Mouse (Mus musculus) testis, adult 10 weeks (tissue): Measurements from ENCODE around the gene Cxcl16. TPM values are rescaled to one million over a fixed set of nuclear protein-coding genes. Genes with fewer than 3 reads are reported as not detected.

Source experiments
- polyA plus RNA-seq: library from polyadenylated mRNA; stranded (reverse); fragments of 350-450 nt; fragmentation: Illumina TruSeq; extraction: RNeasy Lipid Tissue Mini Kit (QIAGEN cat#74804); gene quantifications from one replicate; pipeline ENCODE4 v1.2.3, GENCODE M21; 2014; ENCODE audit warnings: low read depth, low replicate concordance

Cxcl16 gene
- 2.3 TPM for polyA plus RNA-seq

GRCm38 (mm10) chr11:70459601-70460101 is at the start of gene Cxcl16:
Cxcl16 (minus strand) TSS chr11:70459984.

DNA sequence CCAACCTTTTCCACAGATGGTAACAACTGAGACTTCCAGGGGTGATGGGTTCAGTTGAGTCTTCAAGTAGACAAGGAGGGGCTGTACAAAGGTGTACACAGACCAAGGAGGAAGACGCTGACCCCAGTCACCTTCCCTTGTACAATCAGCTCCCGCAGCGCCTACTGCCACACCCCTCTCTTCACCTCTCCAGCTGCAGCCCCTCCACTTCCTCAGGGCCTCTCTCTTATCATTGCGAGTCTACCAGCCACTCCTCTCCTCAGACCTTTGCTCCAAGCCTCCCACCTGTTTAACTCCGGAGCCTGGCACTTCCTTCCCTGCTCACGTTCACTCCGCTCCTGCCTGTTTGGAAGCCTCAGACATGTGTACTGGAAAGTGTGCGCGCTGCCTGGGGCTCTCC is 45.2 kb upstream of the Cxcl16 start, which contains the start of gene Tm4sf5:
TSS of gene Tm4sf5 (plus strand) at position 275 of the 400 bp plus-strand sequence.

DNA sequence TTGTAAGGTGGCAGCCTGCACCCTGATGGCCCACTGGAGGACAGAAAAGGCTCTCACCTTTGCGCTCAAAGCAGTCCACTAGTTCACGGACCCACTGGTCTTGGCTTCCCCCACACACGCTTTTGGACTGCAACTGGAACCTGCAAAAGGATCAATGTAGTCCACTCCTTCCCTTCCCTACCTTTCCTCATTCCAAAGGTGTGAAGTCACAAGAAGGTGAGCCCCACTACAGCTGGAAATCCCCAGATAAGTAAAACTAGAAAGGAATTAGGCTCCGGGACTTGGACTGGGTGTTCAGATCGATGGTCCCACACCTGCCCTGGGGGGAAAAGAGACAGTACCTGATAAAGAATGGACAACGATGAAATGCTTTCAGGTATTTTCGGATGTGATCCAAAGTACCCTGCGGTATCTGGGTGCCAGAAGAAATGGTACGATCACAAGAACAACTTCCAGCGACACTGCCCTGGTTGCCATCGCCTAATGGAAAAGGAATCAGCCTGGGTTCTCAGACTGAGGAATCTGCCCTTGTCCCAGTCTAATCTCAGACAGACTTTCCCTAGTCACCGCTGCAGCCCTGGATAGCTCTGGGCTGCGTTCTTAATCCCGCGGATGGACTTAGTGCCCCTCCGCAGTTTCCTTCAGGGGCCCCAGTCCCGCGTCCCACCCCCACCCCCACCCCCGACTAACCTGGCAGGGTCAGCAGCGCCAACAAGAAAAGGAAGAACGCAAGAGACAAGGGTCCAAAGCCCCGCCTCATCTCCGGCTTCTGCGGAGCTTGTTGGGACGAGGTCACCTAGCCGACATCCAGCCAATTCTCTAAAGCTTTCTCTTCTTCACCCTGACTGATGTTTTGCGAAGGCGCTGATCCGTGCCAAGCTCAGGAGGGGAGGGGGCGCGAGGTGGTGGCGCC is 840 bp downstream of the Cxcl16 start, which contains the start of gene Zmynd15:
TSS of gene Zmynd15 (plus strand) at position 746 of the 913 bp plus-strand sequence.

GRCm38 (mm10) chr11:70451797-70452498 is 7.8 kb downstream of the Cxcl16 start, which contains the start of gene Med11:
Med11 (plus strand) TSS chr11:70451919.

GRCm38 (mm10) chr11:70432048-70432894 is 27.5 kb downstream of the Cxcl16 start, which contains the start of gene Arrb2:
Arrb2 (plus strand) TSS chr11:70432635.

GRCm38 (mm10) chr11:70409594-70410296 is 50.0 kb downstream of the Cxcl16 start, which contains the start of gene Pelp1:
Pelp1 (minus strand) TSS chr11:70410031.

Other genes starting within 250 kb of the Cxcl16 start
- not detected for gene Slc16a11, start 247.2 kb downstream of the Cxcl16 start, polyA plus RNA-seq
- gene Slc16a13, start 238.9 kb downstream of the Cxcl16 start, polyA plus RNA-seq = 0.62 TPM
- 1.7 TPM for gene Bcl6b, start 230.2 kb downstream of the Cxcl16 start, polyA plus RNA-seq
- gene 0610010K14Rik, start 222.1 kb downstream of the Cxcl16 start, polyA plus RNA-seq = 2.5 TPM
- gene Gm21988, start 220.2 kb downstream of the Cxcl16 start, polyA plus RNA-seq = 0.46 TPM
- 13.8 TPM for gene Rnasek, start 220.1 kb downstream of the Cxcl16 start, polyA plus RNA-seq
- gene Alox12, start 204.6 kb downstream of the Cxcl16 start, polyA plus RNA-seq = 3.0 TPM
- not detected for gene Alox12e, start 137.4 kb downstream of the Cxcl16 start, polyA plus RNA-seq
- 0.41 TPM for gene Alox15, start 108.0 kb downstream of the Cxcl16 start, polyA plus RNA-seq
- 11.9 TPM for gene Pelp1, start 50.0 kb downstream of the Cxcl16 start, polyA plus RNA-seq
- 0.35 TPM for gene Arrb2, start 27.3 kb downstream of the Cxcl16 start, polyA plus RNA-seq
- 4.8 TPM for gene Med11, start 8.1 kb downstream of the Cxcl16 start, polyA plus RNA-seq
- 18.1 TPM for gene Zmynd15, start 551 bp downstream of the Cxcl16 start, polyA plus RNA-seq
- 0.35 TPM for gene Tm4sf5, start 45.3 kb upstream of the Cxcl16 start, polyA plus RNA-seq
- not detected for gene Vmo1, start 54.6 kb upstream of the Cxcl16 start, polyA plus RNA-seq
- not detected for gene Gltpd2, start 59.2 kb upstream of the Cxcl16 start, polyA plus RNA-seq
- 20.1 TPM for gene Psmb6, start 65.4 kb upstream of the Cxcl16 start, polyA plus RNA-seq
- gene Gm40193, start 73.0 kb upstream of the Cxcl16 start, polyA plus RNA-seq = not detected
- 0.11 TPM for gene Pld2, start 80.1 kb upstream of the Cxcl16 start, polyA plus RNA-seq
- 1.7 TPM for gene Mink1, start 102.9 kb upstream of the Cxcl16 start, polyA plus RNA-seq
- gene 4930544D05Rik, start 155.9 kb upstream of the Cxcl16 start, polyA plus RNA-seq = 5.3 TPM
- 5.3 TPM for gene Chrne, start 159.2 kb upstream of the Cxcl16 start, polyA plus RNA-seq
- gene Gp1ba, start 179.1 kb upstream of the Cxcl16 start, polyA plus RNA-seq = not detected
- 35.2 TPM for gene Rnf167, start 187.3 kb upstream of the Cxcl16 start, polyA plus RNA-seq
- gene Slc25a11, start 187.5 kb upstream of the Cxcl16 start, polyA plus RNA-seq = 6.2 TPM
- gene Pfn1, start 194.7 kb upstream of the Cxcl16 start, polyA plus RNA-seq = 33.1 TPM
- gene Eno3, start 197.2 kb upstream of the Cxcl16 start, polyA plus RNA-seq = 12.7 TPM
- 22.5 TPM for gene Spag7, start 209.4 kb upstream of the Cxcl16 start, polyA plus RNA-seq
- gene Camta2, start 228.1 kb upstream of the Cxcl16 start, polyA plus RNA-seq = 0.31 TPM
- gene Inca1, start 240.2 kb upstream of the Cxcl16 start, polyA plus RNA-seq = 10.2 TPM
- 1.5 TPM for gene Kif1c, start 240.6 kb upstream of the Cxcl16 start, polyA plus RNA-seq